Mouse (Mus musculus): ENCODE results near the gene Cat.
A peak's percentile ranks its signal among the peaks of the same experiment; 100 is the strongest.

The Cat gene

GRCm38 (mm10) chr2:103478326-103478725 lies 6.6 kb downstream of the Cat start:
- no peak for DNase-seq (ENCODE audit: extremely low spot score, low spot score)

GRCm38 (mm10) chr2:103477456-103477855 lies 7.5 kb downstream of the Cat start:
- no peak for DNase-seq (ENCODE audit: extremely low spot score, low spot score)

GRCm38 (mm10) chr2:103476657-103477056 lies 8.3 kb downstream of the Cat start:
- no peak for DNase-seq (ENCODE audit: extremely low spot score, low spot score)

- no peak for DNase-seq (ENCODE audit: extremely low spot score, low spot score)
Measured at GRCm38 (mm10) chr2:103476180-103476579, 8.8 kb downstream of the Cat start.

- DNase-seq (ENCODE audit: extremely low spot score, low spot score) = no peak
Measured at GRCm38 (mm10) chr2:103473362-103473761, 11.6 kb downstream of the Cat start.

GRCm38 (mm10) chr2:103466984-103467588 lies 17.9 kb downstream of the Cat start:
- DNase-seq (ENCODE audit: extremely low spot score, low spot score) = no peak

GRCm38 (mm10) chr2:103466272-103466671 lies 18.7 kb downstream of the Cat start:
- no peak for DNase-seq (ENCODE audit: extremely low spot score, low spot score)

- DNase-seq (ENCODE audit: extremely low spot score, low spot score) = no peak
Measured at GRCm38 (mm10) chr2:103465429-103465828, 19.5 kb downstream of the Cat start.

- DNase-seq (ENCODE audit: extremely low spot score, low spot score) = no peak
Measured at GRCm38 (mm10) chr2:103464524-103464923, 20.4 kb downstream of the Cat start.

GRCm38 (mm10) chr2:103462746-103463145 lies 22.2 kb downstream of the Cat start:
- DNase-seq (ENCODE audit: extremely low spot score, low spot score) = no peak

- peak; percentile 26 for DNase-seq (ENCODE audit: extremely low spot score, low spot score)
Measured at GRCm38 (mm10) chr2:103461743-103462142, 23.2 kb downstream of the Cat start.

GRCm38 (mm10) chr2:103461210-103461609 lies 23.8 kb downstream of the Cat start:
- DNase-seq (ENCODE audit: extremely low spot score, low spot score) = no peak

GRCm38 (mm10) chr2:103459069-103459468 lies 25.9 kb downstream of the Cat start:
- DNase-seq (ENCODE audit: extremely low spot score, low spot score) = no peak

GRCm38 (mm10) chr2:103457628-103458027 lies 27.3 kb downstream of the Cat start:
- no peak for DNase-seq (ENCODE audit: extremely low spot score, low spot score)

- no peak for DNase-seq (ENCODE audit: extremely low spot score, low spot score)
Measured at GRCm38 (mm10) chr2:103457048-103457447, 27.9 kb downstream of the Cat start.

GRCm38 (mm10) chr2:103456646-103457045 lies 28.3 kb downstream of the Cat start:
- DNase-seq (ENCODE audit: extremely low spot score, low spot score) = peak; percentile 84

- no peak for DNase-seq (ENCODE audit: extremely low spot score, low spot score)
Measured at GRCm38 (mm10) chr2:103455748-103456147, 29.2 kb downstream of the Cat start.

GRCm38 (mm10) chr2:103452550-103452949 lies 32.4 kb downstream of the Cat start:
- no peak for DNase-seq (ENCODE audit: extremely low spot score, low spot score)

GRCm38 (mm10) chr2:103450267-103450666 lies 34.7 kb downstream of the Cat start:
- DNase-seq (ENCODE audit: extremely low spot score, low spot score) = no peak

GRCm38 (mm10) chr2:103449813-103450212 lies 35.1 kb downstream of the Cat start:
- no peak for DNase-seq (ENCODE audit: extremely low spot score, low spot score)

- DNase-seq (ENCODE audit: extremely low spot score, low spot score) = no peak
Measured at GRCm38 (mm10) chr2:103448947-103449560, 35.9 kb downstream of the Cat start.

GRCm38 (mm10) chr2:103446326-103446725 lies 38.6 kb downstream of the Cat start:
- DNase-seq (ENCODE audit: extremely low spot score, low spot score) = no peak

- peak; percentile 50 for DNase-seq (ENCODE audit: extremely low spot score, low spot score)
Measured at GRCm38 (mm10) chr2:103445776-103446175, 39.2 kb downstream of the Cat start.

Measured in neural tube, embryonic 10.5 days (tissue).